ENCODE assay signal across 9 mouse cellular contexts in the genomic region with DNA sequence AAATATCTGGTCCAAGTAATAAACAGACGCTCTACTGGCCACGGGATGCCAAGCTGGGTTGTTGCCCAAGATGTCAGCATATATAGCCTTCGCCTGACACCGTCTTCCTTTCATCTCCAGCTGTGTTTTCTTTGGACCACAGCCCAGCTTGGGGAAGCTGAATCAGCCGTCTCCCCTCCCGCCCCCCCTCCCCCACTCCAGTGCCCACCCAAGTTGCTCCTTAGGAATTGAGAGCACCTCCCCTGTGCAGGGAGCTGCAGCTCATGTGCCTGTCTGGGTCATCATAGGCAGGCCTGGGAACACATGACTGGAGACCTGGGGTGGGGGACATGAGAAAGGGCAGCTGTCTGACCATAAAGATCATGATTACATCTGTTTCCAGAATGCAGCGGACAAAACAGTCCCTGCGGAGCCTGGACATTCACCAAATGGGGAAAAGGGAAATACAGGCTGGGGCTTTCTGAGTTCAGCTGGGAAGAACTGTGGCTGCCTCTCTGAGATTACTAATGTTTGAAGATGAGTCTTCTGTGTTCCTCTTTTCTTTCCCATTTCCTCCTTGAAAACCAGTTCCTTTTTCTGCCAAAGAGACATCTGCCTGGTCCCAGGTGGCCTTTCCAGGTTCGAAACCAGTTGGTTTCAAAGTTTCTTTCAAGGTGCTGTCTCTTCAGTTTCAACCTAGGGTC. TPM values are rescaled to one million over a fixed set of nuclear protein-coding genes. Genes with fewer than 3 reads are reported as not detected.
DNase-seq lines count a peak whose midpoint lies in the region; ATAC-seq and TF ChIP-seq lines count a peak whose summit lies in the region.
"Had no signal": no experiment of that assay in that cellular context is flagged by ENCODE, and none has a peak within 500 bp of the region (broad histone marks: within the 10 kb centered on the region; RNA-seq: fewer than 3 reads in every experiment).

No protein-coding gene starts in this region.

- H3K4me2 ChIP-seq in forebrain, postnatal 0 days (ENCODE audit: low read depth) = no peak overlapping the region
- no peak overlapping the region for H3K4me2 ChIP-seq in intestine, embryonic 16.5 days (ENCODE audit: low read depth, low read length)
- no peak overlapping the region for H3K4me2 ChIP-seq in midbrain, embryonic 15.5 days

- peak; percentile 32; the same call in 1 of the 2 replicates for ATAC-seq in forebrain, postnatal 0 days
- ATAC-seq in intestine, embryonic 16.5 days = peak; percentile 65
- no peak for ATAC-seq in midbrain, embryonic 15.5 days (replicated peaks)

- no peak for TF ChIP-seq CTCF in forebrain, postnatal 0 days (IDR thresholded peaks at IDR 0.05; ENCODE audit: low read depth)

- H3K9ac ChIP-seq in forebrain, postnatal 0 days = no peak overlapping the region
- no peak overlapping the region for H3K9ac ChIP-seq in intestine, embryonic 16.5 days (ENCODE audit: low read depth, low read length)
- H3K9ac ChIP-seq in midbrain, embryonic 15.5 days = no peak overlapping the region

- 0 out of 2 replicates have a peak overlapping the region, but pooled peaks have one; percentile 21 for H3K27ac ChIP-seq in forebrain, postnatal 0 days (ENCODE audit: low read depth, low read length)
- peak overlapping the region; percentile 89 for H3K27ac ChIP-seq in intestine, embryonic 16.5 days (ENCODE audit: low read length)
- peak overlapping the region; percentile 42; the same call in 1 of the 2 replicates for H3K27ac ChIP-seq in midbrain, embryonic 15.5 days

- peaks cover 15% of the 10 kb centered on the region for H3K27me3 ChIP-seq in forebrain, postnatal 0 days (ENCODE audit: insufficient read depth, low read length)
- H3K27me3 ChIP-seq in intestine, embryonic 16.5 days (replicated peaks; ENCODE audit: control insufficient read depth, insufficient read depth, low read length) = peaks cover 3% of the 10 kb centered on the region
- H3K27me3 ChIP-seq in midbrain, embryonic 15.5 days (replicated peaks) = peaks cover 23% of the 10 kb centered on the region

- no peaks in the 10 kb centered on the region for H3K9me3 ChIP-seq in forebrain, postnatal 0 days (ENCODE audit: low read length)
- no peaks in the 10 kb centered on the region for H3K9me3 ChIP-seq in intestine, embryonic 16.5 days (ENCODE audit: control insufficient read depth, low read length)
- H3K9me3 ChIP-seq in midbrain, embryonic 15.5 days = no peaks in the 10 kb centered on the region

- 0 out of 2 replicates have a peak, but pooled peaks cover 5% of the 10 kb centered on the region for H3K4me1 ChIP-seq in forebrain, postnatal 0 days (ENCODE audit: insufficient read depth)
- peaks cover 36% of the 10 kb centered on the region for H3K4me1 ChIP-seq in intestine, embryonic 16.5 days (ENCODE audit: control insufficient read depth, insufficient read depth, low read length)
- H3K4me1 ChIP-seq in midbrain, embryonic 15.5 days = peaks cover 9% of the 10 kb centered on the region

- H3K36me3 ChIP-seq in forebrain, postnatal 0 days (ENCODE audit: insufficient read depth) = no peaks in the 10 kb centered on the region
- no peaks in the 10 kb centered on the region for H3K36me3 ChIP-seq in intestine, embryonic 16.5 days (ENCODE audit: control insufficient read depth, insufficient read depth, low read length)
- H3K36me3 ChIP-seq in midbrain, embryonic 15.5 days (replicated peaks) = no peaks in the 10 kb centered on the region

- no peak overlapping the region for H3K4me3 ChIP-seq in forebrain, postnatal 0 days (ENCODE audit: low read depth, low read length)
- no peak overlapping the region for H3K4me3 ChIP-seq in intestine, embryonic 16.5 days (ENCODE audit: low read length)
- no peak overlapping the region for H3K4me3 ChIP-seq in midbrain, embryonic 15.5 days

- peak; percentile 94 for DNase-seq in left cerebral cortex, postnatal 4 days
- no peak for DNase-seq in left cerebral cortex, postnatal 25 days (ENCODE audit: low spot score in 2 of 2)
- peak; percentile 58 to 84 for DNase-seq in adrenal gland, adult (ENCODE audit: inconsistent age in 2 of 2, low spot score in 1 of 2)
- peak; percentile 59 for DNase-seq in forebrain, postnatal 0 days
- DNase-seq in thymus, postnatal 0 days (ENCODE audit: low spot score) = no peak
- no peak for DNase-seq in thymus, postnatal 25 days

- intact Hi-C loops in left cerebral cortex, postnatal 4 days (cut with DNase I) = no loop called here
- intact Hi-C loops in left cerebral cortex, postnatal 25 days (cut with DNase I) = no loop called here

- 34% methylated on average over 9 of the region's 9 CpGs for WGBS in forebrain, postnatal 0 days
- WGBS in intestine, embryonic 16.5 days = 32% methylated on average over 9 of the region's 9 CpGs
- 42% methylated on average over 9 of the region's 9 CpGs for WGBS in midbrain, embryonic 15.5 days

RNA-seq across cellular contexts. Expression of a gene that starts 4.8 kb away (rescaled TPM):
- total RNA-seq in left cerebral cortex, postnatal 4 days (2021) = 10 to 100 TPM; 63.5 to 71.3 TPM
- total RNA-seq in left cerebral cortex, postnatal 25 days (2021) = 10 to 100 TPM; 77.5 to 82.0 TPM
- 28.2 and 43.4 TPM in 2 replicates for total RNA-seq in forebrain, postnatal 0 days (2014; rRNA removed)
- 67.9 and 80.7 TPM in 2 replicates for polyA plus RNA-seq in forebrain, postnatal 0 days (2015; fragmentation: Nextera tagmentation; extraction: Ambion mirVana)
- 31.4 and 31.5 TPM in 2 replicates for polyA plus RNA-seq in intestine, embryonic 16.5 days (2015; fragmentation: Nextera tagmentation; extraction: Ambion mirVana)
- 105 and 121 TPM in 2 replicates for polyA plus RNA-seq in midbrain, embryonic 15.5 days (2015; fragmentation: Nextera tagmentation; extraction: Ambion mirVana)
- polyA plus RNA-seq in thymus, postnatal 0 days (2015; fragmentation: Nextera tagmentation; extraction: Ambion mirVana) = 424 and 433 TPM in 2 replicates

RNA-seq across cellular contexts. Expression of a gene that starts 16.8 kb away (rescaled TPM):
- total RNA-seq in left cerebral cortex, postnatal 4 days (2021) = 10 to 100 TPM; 53.9 to 61.4 TPM
- 10 to 100 TPM; 36.8 to 39.8 TPM for total RNA-seq in left cerebral cortex, postnatal 25 days (2021)
- 67.3 and 82.2 TPM in 2 replicates for total RNA-seq in forebrain, postnatal 0 days (2014; rRNA removed)
- 104 and 115 TPM in 2 replicates for polyA plus RNA-seq in forebrain, postnatal 0 days (2015; fragmentation: Nextera tagmentation; extraction: Ambion mirVana)
- 57.9 and 64.0 TPM in 2 replicates for polyA plus RNA-seq in intestine, embryonic 16.5 days (2015; fragmentation: Nextera tagmentation; extraction: Ambion mirVana)
- polyA plus RNA-seq in midbrain, embryonic 15.5 days (2015; fragmentation: Nextera tagmentation; extraction: Ambion mirVana) = 85.3 and 93.1 TPM in 2 replicates
- 92.5 and 107 TPM in 2 replicates for polyA plus RNA-seq in thymus, postnatal 0 days (2015; fragmentation: Nextera tagmentation; extraction: Ambion mirVana)

RNA-seq across cellular contexts. Expression of a gene that starts 29.1 kb away (rescaled TPM):
- total RNA-seq in left cerebral cortex, postnatal 4 days (2021) = 1 to 10 TPM; 5.1 to 5.6 TPM
- 1 to 10 TPM; 2.2 to 4.0 TPM for total RNA-seq in left cerebral cortex, postnatal 25 days (2021)
- 5.0 and 5.4 TPM in 2 replicates for total RNA-seq in forebrain, postnatal 0 days (2014; rRNA removed)
- polyA plus RNA-seq in forebrain, postnatal 0 days (2015; fragmentation: Nextera tagmentation; extraction: Ambion mirVana) = 4.7 and 6.4 TPM in 2 replicates
- polyA plus RNA-seq in intestine, embryonic 16.5 days (2015; fragmentation: Nextera tagmentation; extraction: Ambion mirVana) = 6.1 and 7.5 TPM in 2 replicates
- polyA plus RNA-seq in midbrain, embryonic 15.5 days (2015; fragmentation: Nextera tagmentation; extraction: Ambion mirVana) = 6.4 and 6.6 TPM in 2 replicates
- 5.3 and 5.9 TPM in 2 replicates for polyA plus RNA-seq in thymus, postnatal 0 days (2015; fragmentation: Nextera tagmentation; extraction: Ambion mirVana)

RNA-seq across cellular contexts. Expression of a gene that starts 29.6 kb away (rescaled TPM):
- 10 to 100 TPM; 56.8 to 62.2 TPM for total RNA-seq in left cerebral cortex, postnatal 4 days (2021)
- total RNA-seq in left cerebral cortex, postnatal 25 days (2021) = 100 to 1,000 TPM in 1 of 2 experiments, 10 to 100 TPM in 1; 86.2 to 102 TPM
- total RNA-seq in forebrain, postnatal 0 days (2014; rRNA removed) = 86.2 and 93.8 TPM in 2 replicates
- polyA plus RNA-seq in forebrain, postnatal 0 days (2015; fragmentation: Nextera tagmentation; extraction: Ambion mirVana) = 83.5 and 95.3 TPM in 2 replicates
- 418 and 551 TPM in 2 replicates for polyA plus RNA-seq in intestine, embryonic 16.5 days (2015; fragmentation: Nextera tagmentation; extraction: Ambion mirVana)
- polyA plus RNA-seq in midbrain, embryonic 15.5 days (2015; fragmentation: Nextera tagmentation; extraction: Ambion mirVana) = 101 and 109 TPM in 2 replicates
- polyA plus RNA-seq in thymus, postnatal 0 days (2015; fragmentation: Nextera tagmentation; extraction: Ambion mirVana) = 154 and 164 TPM in 2 replicates

RNA-seq across cellular contexts. Expression of a gene that starts 34.0 kb away (rescaled TPM):
- 1 to 10 TPM; 1.1 to 1.2 TPM for total RNA-seq in left cerebral cortex, postnatal 4 days (2021)
- not detected for total RNA-seq in left cerebral cortex, postnatal 25 days (2021)
- 0.62 and 1.00 TPM in 2 replicates for total RNA-seq in forebrain, postnatal 0 days (2014; rRNA removed)
- not detected in 2 replicates for polyA plus RNA-seq in forebrain, postnatal 0 days (2015; fragmentation: Nextera tagmentation; extraction: Ambion mirVana)
- not detected in 2 replicates for polyA plus RNA-seq in intestine, embryonic 16.5 days (2015; fragmentation: Nextera tagmentation; extraction: Ambion mirVana)
- not detected in 2 replicates for polyA plus RNA-seq in midbrain, embryonic 15.5 days (2015; fragmentation: Nextera tagmentation; extraction: Ambion mirVana)
- polyA plus RNA-seq in thymus, postnatal 0 days (2015; fragmentation: Nextera tagmentation; extraction: Ambion mirVana) = 0.17 and 0.85 TPM in 2 replicates
- polyA plus RNA-seq: limb, embryonic 11.5 days had no signal

Comparison
In these comparisons a context has a peak if more than half of its experiments do, and no peak if none do; other contexts are left out.
1. DNase-seq: peak in left cerebral cortex, postnatal 4 days (single experiment), adrenal gland, adult (2 of 2) and forebrain, postnatal 0 days (single experiment); none in left cerebral cortex, postnatal 25 days (0 of 2), thymus, postnatal 0 days (single experiment) and thymus, postnatal 25 days (single experiment).
2. H3K27ac ChIP-seq: peak in every context shown above with its lines; median percentile 89 in intestine, embryonic 16.5 days; 42 in midbrain, embryonic 15.5 days; 21 in forebrain, postnatal 0 days.